20 mouse cellular contexts compared by ENCODE assay signal in the genomic region with DNA sequence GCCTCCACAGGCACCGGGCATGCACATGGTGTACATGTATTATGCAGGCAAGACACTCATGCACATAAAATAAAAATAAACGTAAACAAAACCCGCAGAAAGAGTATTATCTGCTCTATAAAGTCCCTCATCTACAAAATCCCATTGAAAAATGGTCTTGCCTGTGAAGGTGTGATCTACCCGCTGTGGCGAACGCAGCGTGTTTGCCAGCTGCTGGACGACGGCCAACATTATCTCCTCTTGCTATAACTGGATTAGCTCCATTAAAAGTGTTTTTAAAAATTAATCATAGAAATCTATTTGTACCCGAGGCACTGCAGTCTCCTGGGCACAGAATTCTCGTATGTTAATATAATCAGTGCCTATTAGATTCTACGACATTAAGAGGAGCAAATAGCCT. TPM values are rescaled to one million over a fixed set of nuclear protein-coding genes. Genes with fewer than 3 reads are reported as not detected.
DNase-seq lines count a peak whose midpoint lies in the region; ATAC-seq lines count a peak whose summit lies in the region.
"Had no signal": no experiment of that assay in that cellular context is flagged by ENCODE, and none has a peak within 500 bp of the region (broad histone marks: within the 10 kb centered on the region; RNA-seq: fewer than 3 reads in every experiment).

No protein-coding gene starts in this region.

- intact Hi-C loops in left cerebral cortex, postnatal 4 days (cut with DNase I): no loop called here

- H3K27me3 ChIP-seq in liver, embryonic 12.5 days (replicated peaks): no peaks in the 10 kb centered on the region
- H3K27me3 ChIP-seq: embryonic facial prominence, embryonic 15.5 days; limb, embryonic 12.5 days; liver, embryonic 13.5 days; neural tube, embryonic 12.5 days had no signal

- WGBS in liver, embryonic 12.5 days (ENCODE audit: insufficient replicate concordance): 67% methylated on average over 12 of the region's 12 CpGs

- H3K4me1 ChIP-seq in liver, embryonic 12.5 days: no peaks in the 10 kb centered on the region
- H3K4me1 ChIP-seq: embryonic facial prominence, embryonic 15.5 days; limb, embryonic 12.5 days; liver, embryonic 13.5 days; neural tube, embryonic 12.5 days had no signal

- no peak overlapping the region for H3K9ac ChIP-seq in liver, embryonic 12.5 days
- H3K9ac ChIP-seq: embryonic facial prominence, embryonic 15.5 days; limb, embryonic 12.5 days; liver, embryonic 13.5 days; lung, embryonic 14.5 days; neural tube, embryonic 12.5 days had no signal

- no peak overlapping the region for H3K27ac ChIP-seq in liver, embryonic 12.5 days
- H3K27ac ChIP-seq: embryonic facial prominence, embryonic 15.5 days; limb, embryonic 12.5 days; liver, embryonic 13.5 days; neural tube, embryonic 12.5 days; stomach, postnatal 0 days had no signal

- H3K36me3 ChIP-seq in liver, embryonic 12.5 days: no peaks in the 10 kb centered on the region
- H3K36me3 ChIP-seq: embryonic facial prominence, embryonic 15.5 days; limb, embryonic 12.5 days; liver, embryonic 13.5 days; neural tube, embryonic 12.5 days had no signal

- H3K4me2 ChIP-seq in liver, embryonic 12.5 days: no peak overlapping the region
- H3K4me2 ChIP-seq: embryonic facial prominence, embryonic 15.5 days; limb, embryonic 12.5 days; liver, embryonic 13.5 days; lung, embryonic 14.5 days; neural tube, embryonic 12.5 days had no signal

- no peak overlapping the region for H3K4me3 ChIP-seq in liver, embryonic 12.5 days
- H3K4me3 ChIP-seq: embryonic facial prominence, embryonic 15.5 days; limb, embryonic 12.5 days; liver, embryonic 13.5 days; neural tube, embryonic 12.5 days had no signal

- no peaks in the 10 kb centered on the region for H3K9me3 ChIP-seq in liver, embryonic 12.5 days (replicated peaks)
- H3K9me3 ChIP-seq: embryonic facial prominence, embryonic 15.5 days; limb, embryonic 12.5 days; liver, embryonic 13.5 days; neural tube, embryonic 12.5 days had no signal

- no peak for ATAC-seq in liver, embryonic 12.5 days
- ATAC-seq: hindbrain, embryonic 16.5 days had no signal

- DNase-seq in cerebellum, postnatal 10 days: peak; percentile 66 to 69
- DNase-seq in cerebellum, adult 11 months: no peak
- DNase-seq in left cerebral cortex, postnatal 4 days: peak; percentile 45
- no peak for DNase-seq in left cerebral cortex, adult 9 months (ENCODE audit: low spot score in 2 of 2)
- peak; percentile 29 for DNase-seq in brain, adult 2 months (ENCODE audit: low read depth, low spot score)
- DNase-seq in cerebellum, postnatal 36 days: peak; percentile 38 to 43
- no peak for DNase-seq in spleen, postnatal 4 days (ENCODE audit: low spot score in 2 of 2)
- DNase-seq: gastrocnemius, postnatal 14 days; heart, adult 18-20 months; heart, postnatal 36 days; kidney, adult 11 months; liver, embryonic 13.5 days; lung, embryonic 14.5 days; lung, postnatal 4 days had no signal

RNA-seq across cellular contexts. Expression of a gene that starts 31.8 kb away (rescaled TPM):
- total RNA-seq in left cerebral cortex, postnatal 4 days (2021): 1 to 10 TPM; 1.6 to 1.7 TPM
- 0.78 and 0.99 TPM in 2 replicates for polyA plus RNA-seq in liver, embryonic 12.5 days (2016; fragmentation: Nextera tagmentation; extraction: Ambion mirVana)

RNA-seq across cellular contexts. Expression of a gene that starts 32.2 kb away (rescaled TPM):
- 10 to 100 TPM in 1 of 2 experiments, 1 to 10 TPM in 1; 9.3 to 13.1 TPM for total RNA-seq in left cerebral cortex, postnatal 4 days (2021)
- polyA plus RNA-seq in liver, embryonic 12.5 days (2016; fragmentation: Nextera tagmentation; extraction: Ambion mirVana): 0.04 and 0.06 TPM in 2 replicates

RNA-seq across cellular contexts. Expression of a gene that starts 35.1 kb away (rescaled TPM):
- total RNA-seq in left cerebral cortex, postnatal 4 days (2021): 10 to 100 TPM; 30.5 to 33.9 TPM
- 43.2 and 44.5 TPM in 2 replicates for polyA plus RNA-seq in liver, embryonic 12.5 days (2016; fragmentation: Nextera tagmentation; extraction: Ambion mirVana)

Comparison
In these comparisons a context has a peak if more than half of its experiments do, and no peak if none do; other contexts are left out.
1. DNase-seq: peak in cerebellum, postnatal 10 days (2 of 2), left cerebral cortex, postnatal 4 days (single experiment), brain, adult 2 months (single experiment) and cerebellum, postnatal 36 days (2 of 2); none in cerebellum, adult 11 months (single experiment), left cerebral cortex, adult 9 months (0 of 2) and spleen, postnatal 4 days (0 of 2).